Mouse (Mus musculus): ENCODE measurements around the gene Rnf207. TPM values are rescaled to one million over a fixed set of nuclear protein-coding genes. Genes with fewer than 3 reads are reported as not detected.
A peak's percentile ranks its signal among the peaks of the same experiment; 100 is the strongest.

The Rnf207 gene
- polyA plus RNA-seq, 2 experiments = 0.04 to 0.16 TPM

DNA sequence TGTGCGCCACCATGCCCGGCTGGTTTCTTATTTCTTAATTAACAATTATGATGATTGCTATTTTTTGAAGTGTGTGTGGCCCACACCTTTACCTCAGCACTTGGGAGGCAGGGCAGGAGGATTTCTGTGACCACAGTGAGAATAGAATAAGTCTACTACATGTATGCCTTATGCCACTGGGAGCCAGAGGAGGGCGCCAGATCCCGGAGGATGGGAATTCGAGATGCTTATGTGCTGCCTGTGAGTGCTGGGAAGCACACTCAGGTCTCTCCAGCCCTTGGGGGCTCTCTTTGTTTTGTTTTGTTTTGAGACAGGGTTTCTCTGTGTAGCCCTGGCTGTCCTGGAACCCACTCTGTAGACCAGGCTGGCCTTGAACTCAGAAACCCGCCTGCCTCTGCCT lies 9.9 kb upstream of the Rnf207 start:
- TF ChIP-seq CTCF (IDR thresholded peaks at IDR 0.05; ENCODE audit: low read depth) (peak; percentile 71), EP300 (IDR thresholded peaks at IDR 0.05; ENCODE audit: low read depth) (no peak)

DNA sequence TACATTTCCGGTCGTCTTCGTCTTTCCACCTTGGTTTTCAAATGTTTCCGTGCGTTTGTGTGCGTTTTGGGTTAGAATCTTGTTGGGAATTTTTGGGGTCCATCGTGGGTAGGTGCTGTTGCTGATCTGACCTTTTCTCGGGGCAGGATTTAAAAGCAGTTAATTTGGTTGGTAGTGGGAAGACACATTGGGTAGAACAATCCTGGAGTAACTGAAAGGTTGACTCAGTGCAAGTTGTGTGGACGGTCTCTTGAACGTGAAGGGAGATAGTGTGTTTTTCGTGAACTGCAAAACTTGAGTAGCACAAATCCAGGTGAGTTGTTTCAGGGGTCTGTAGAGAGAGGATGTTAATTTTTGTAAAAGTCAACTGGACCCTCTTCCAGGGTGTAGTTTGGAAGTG lies 7.8 kb upstream of the Rnf207 start:
- ATAC-seq (ENCODE audit: insufficient read depth) (no peak), DNase-seq (ENCODE audit: low read depth in 3 of 3, low spot score in 3 of 3) (no peak)
- under 1% methylated on average over 11 of the region's 11 CpGs for WGBS (ENCODE audit: insufficient replicate concordance)
- Histone ChIP-seq H3K4me1 (replicated peaks; ENCODE audit: control insufficient read depth in 2 of 2, insufficient read depth in 2 of 2, low read length in 1 of 2) (peaks cover 12 to 14% of the 10 kb centered on the region in 2 experiments), H3K9ac (replicated peaks) (peak overlapping the region; percentile 96), H3K36me3 (replicated peaks; ENCODE audit: control insufficient read depth, insufficient read depth, low read depth) (peaks cover 35% of the 10 kb centered on the region), H3K27me3 (ENCODE audit: control insufficient read depth, insufficient read depth, low read length) (no peaks in the 10 kb centered on the region), H3K9me3 (ENCODE audit: control insufficient read depth, low read length) (no peaks in the 10 kb centered on the region), H3K27ac (peak overlapping the region; percentile 56), H3K4me2 (ENCODE audit: low read depth) (peak overlapping the region; percentile 92), H3K4me3 (ENCODE audit: insufficient read depth in 1 of 2, low read depth in 2 of 2, low read length in 2 of 2) (peak overlapping the region; percentile 86 to 99)
- TF ChIP-seq CTCF (IDR thresholded peaks at IDR 0.05; ENCODE audit: low read depth) = no peak
- no peak for TF ChIP-seq EP300 (IDR thresholded peaks at IDR 0.05; ENCODE audit: low read depth)

More for the DNA sequence above, 9.9 kb upstream of the Rnf207 start:
- 67% methylated on average over 6 of the region's 6 CpGs for WGBS (ENCODE audit: insufficient replicate concordance)
- H3K4me3 ChIP-seq (ENCODE audit: insufficient read depth in 1 of 2, low read depth in 2 of 2, low read length in 2 of 2) = no peak overlapping the region
- peaks cover 56% of the 10 kb centered on the region for H3K36me3 ChIP-seq (replicated peaks; ENCODE audit: control insufficient read depth, insufficient read depth, low read depth)
- DNase-seq (ENCODE audit: low read depth in 3 of 3, low spot score in 3 of 3) = peak in 1 of 3 experiments; percentile 30
- H3K9ac ChIP-seq (replicated peaks) = no peak overlapping the region
- H3K27ac ChIP-seq = no peak overlapping the region
- no peaks in the 10 kb centered on the region for H3K9me3 ChIP-seq (ENCODE audit: control insufficient read depth, low read length)
- ATAC-seq (ENCODE audit: insufficient read depth) = no peak
- H3K4me2 ChIP-seq (ENCODE audit: low read depth) = no peak overlapping the region
- no peaks in the 10 kb centered on the region for H3K27me3 ChIP-seq (ENCODE audit: control insufficient read depth, insufficient read depth, low read length)
- H3K4me1 ChIP-seq (replicated peaks; ENCODE audit: control insufficient read depth in 2 of 2, insufficient read depth in 2 of 2, low read length in 1 of 2) = peaks cover 12 to 14% of the 10 kb centered on the region in 2 experiments

DNA sequence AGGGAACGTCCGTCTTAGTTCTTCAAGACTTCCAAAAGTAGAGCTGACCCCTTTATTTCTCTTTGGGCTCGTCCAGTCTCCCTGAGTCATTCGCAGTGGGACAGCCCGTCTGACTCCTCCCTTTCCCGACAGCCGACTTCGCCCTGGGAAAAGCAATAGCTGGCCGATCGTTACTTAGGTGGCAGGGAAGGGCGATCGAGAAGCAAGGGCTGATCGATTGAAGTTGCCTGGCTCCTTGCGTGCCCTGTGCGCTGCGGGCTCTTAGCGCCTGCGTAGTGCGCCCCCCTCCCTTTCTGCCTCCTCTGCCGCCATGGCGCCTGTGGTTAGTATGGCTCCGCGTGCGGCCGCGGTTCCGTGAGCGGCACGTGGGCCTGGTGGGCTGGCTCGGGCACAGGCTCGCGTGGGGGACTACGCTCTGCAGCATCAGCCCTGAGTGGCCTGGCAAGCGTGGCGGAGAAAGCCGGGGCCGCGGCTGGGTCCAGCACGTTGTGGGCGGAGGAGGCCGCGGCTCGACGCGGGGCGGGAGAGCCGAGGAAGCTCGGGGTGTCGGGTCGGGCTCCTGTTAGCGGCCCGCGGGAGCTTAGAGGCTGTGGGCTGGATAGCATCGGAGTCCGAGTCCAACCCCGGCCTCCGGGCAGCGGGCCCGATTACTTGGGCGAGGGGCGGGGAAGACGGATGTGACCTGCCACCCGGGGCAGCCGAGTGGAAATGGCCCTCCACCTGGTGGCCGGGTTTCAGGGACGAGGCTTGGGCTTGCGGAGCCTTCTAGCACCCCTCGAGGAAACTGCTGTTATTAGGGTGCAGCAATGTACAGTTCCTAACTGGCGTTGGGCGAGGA lies 7.0 kb upstream of the Rnf207 start, which contains the start of gene Rpl22:
TSS of gene Rpl22 (plus strand) at position 169 of the 838 bp plus-strand sequence.
- WGBS (ENCODE audit: insufficient replicate concordance) = under 1% methylated on average over 69 of the region's 70 CpGs

DNA sequence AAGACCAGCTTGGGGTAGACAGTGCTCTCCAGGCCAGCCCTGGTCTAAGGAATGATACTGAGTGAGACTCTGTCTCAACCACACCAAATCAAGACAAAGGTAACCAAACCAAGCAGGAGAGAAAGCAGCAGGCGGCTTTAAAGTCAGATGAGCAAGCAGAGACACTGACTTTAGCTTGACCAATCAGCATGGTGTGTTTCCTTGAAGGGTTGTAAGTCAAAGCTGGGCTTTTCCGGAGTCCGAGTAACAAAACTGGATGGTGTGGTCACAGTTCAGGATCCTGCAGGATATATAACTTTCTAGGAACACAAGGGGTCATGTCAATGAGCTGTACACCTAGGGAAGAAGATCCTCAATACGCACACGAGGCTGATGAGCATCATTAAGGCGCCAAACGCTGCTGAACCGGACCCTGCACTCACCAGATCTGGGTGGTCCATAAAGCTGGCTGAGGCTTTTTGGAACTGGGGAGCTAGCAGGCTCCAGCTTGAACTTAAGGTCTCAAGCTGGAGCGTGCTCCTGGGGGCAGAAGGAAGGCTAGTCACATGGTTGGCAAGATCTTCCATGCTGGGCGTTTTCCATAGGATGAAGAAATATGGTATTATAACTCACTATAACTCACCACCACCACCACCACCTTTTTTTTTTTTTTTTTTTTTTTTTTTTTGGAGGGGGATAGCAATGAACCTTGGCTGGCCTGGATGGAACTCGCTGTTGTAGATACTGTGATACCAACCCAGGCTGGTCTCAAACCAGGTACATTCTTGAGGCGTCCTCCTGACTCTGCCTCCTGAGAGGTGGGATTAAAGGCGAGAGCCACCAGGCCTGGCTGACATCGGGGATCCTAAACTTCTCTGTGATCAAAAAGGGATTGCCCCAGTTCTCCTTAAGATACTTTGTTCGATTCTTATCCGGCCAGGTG lies 6.1 kb upstream of the Rnf207 start:
- Histone ChIP-seq H3K9me3 (ENCODE audit: control insufficient read depth, low read length) (no peaks in the 10 kb centered on the region), H3K4me2 (ENCODE audit: low read depth) (peak overlapping the region; percentile 92), H3K27me3 (ENCODE audit: control insufficient read depth, insufficient read depth, low read length) (no peaks in the 10 kb centered on the region), H3K9ac (replicated peaks) (peak overlapping the region; percentile 96), H3K4me3 (ENCODE audit: insufficient read depth in 1 of 2, low read depth in 2 of 2, low read length in 2 of 2) (peak overlapping the region; percentile 86 to 99), H3K36me3 (replicated peaks; ENCODE audit: control insufficient read depth, insufficient read depth, low read depth) (peaks cover 18% of the 10 kb centered on the region), H3K27ac (no peak overlapping the region), H3K4me1 (replicated peaks; ENCODE audit: control insufficient read depth in 2 of 2, insufficient read depth in 2 of 2, low read length in 1 of 2) (peaks cover 12 to 14% of the 10 kb centered on the region in 2 experiments)
- peak; percentile 37 for ATAC-seq (ENCODE audit: insufficient read depth)
- no peak for TF ChIP-seq CTCF (IDR thresholded peaks at IDR 0.05; ENCODE audit: low read depth)
- TF ChIP-seq EP300 (IDR thresholded peaks at IDR 0.05; ENCODE audit: low read depth) = no peak
- WGBS (ENCODE audit: insufficient replicate concordance) = 43% methylated on average over 16 of the region's 16 CpGs
- no peak for DNase-seq (ENCODE audit: low read depth in 3 of 3, low spot score in 3 of 3)

More for the DNA sequence above, 7.0 kb upstream of the Rnf207 start, which contains the start of gene Rpl22:
- Histone ChIP-seq H3K4me2 (ENCODE audit: low read depth) (peak within 1 kb of the TSS; percentile 92), H3K9ac (replicated peaks) (peak within 1 kb of the TSS; percentile 96), H3K9me3 (ENCODE audit: control insufficient read depth, low read length) (no peaks in the 10 kb centered on the region), H3K27me3 (ENCODE audit: control insufficient read depth, insufficient read depth, low read length) (no peaks in the 10 kb centered on the region), H3K27ac (peak within 1 kb of the TSS; percentile 56), H3K36me3 (replicated peaks; ENCODE audit: control insufficient read depth, insufficient read depth, low read depth) (peaks cover 27% of the 10 kb centered on the region), H3K4me3 (ENCODE audit: insufficient read depth in 1 of 2, low read depth in 2 of 2, low read length in 2 of 2) (peak within 1 kb of the TSS; percentile 86 to 99), H3K4me1 (replicated peaks; ENCODE audit: control insufficient read depth in 2 of 2, insufficient read depth in 2 of 2, low read length in 1 of 2) (peaks cover 12 to 14% of the 10 kb centered on the region in 2 experiments)
- ATAC-seq (ENCODE audit: insufficient read depth) = peak; percentile 97
- peak; percentile 46; the same call in 1 of the 2 replicates for TF ChIP-seq EP300 (IDR thresholded peaks at IDR 0.05; ENCODE audit: low read depth)
- TF ChIP-seq CTCF (IDR thresholded peaks at IDR 0.05; ENCODE audit: low read depth) = peak; percentile 48
- DNase-seq (ENCODE audit: low read depth in 3 of 3, low spot score in 3 of 3) = peak; percentile 95

Measured in liver, embryonic 14.5 days (tissue).